Mouse (Mus musculus) MEL (cell line): ENCODE measurements around the gene Accs. TPM values are rescaled to one million over a fixed set of nuclear protein-coding genes. Genes with fewer than 3 reads are reported as not detected.
A peak's percentile ranks its signal among the peaks of the same experiment; 100 is the strongest.

ENCODE experiments used
- DNase-seq: peaks from one replicate; pipeline ENCODE4 v3.0.0; 2011; ENCODE audit warnings: low read depth, low spot score
- H3K27ac ChIP-seq: 2 replicates; pipeline ENCODE4 v1.5.1; 2012; ENCODE audit warnings: low read depth, mild to moderate bottlenecking, control low read depth, low read length, moderate library complexity; ENCODE audit not compliant: control insufficient read depth
- H3K27me3 ChIP-seq, 2 experiments: fragments of 150-350 bp in 1 of 2; sonication (generic) in 1 of 2; 2 replicates each; pipeline ENCODE4 v1.6.1; 2012; ENCODE audit warnings: low read length in 2 of 2, mild to moderate bottlenecking in 2 of 2, improper control_type of control experiment in 1 of 2, moderate library complexity in 1 of 2; ENCODE audit not compliant: insufficient read depth in 2 of 2, control insufficient read depth in 1 of 2
- H3K36me3 ChIP-seq, 2 experiments: 2 replicates each; pipeline ENCODE4 v1.6.1; 2012 to 2014; ENCODE audit warnings: low read length in 2 of 2, improper control_type of control experiment in 1 of 2, inconsistent platforms in 1 of 2, mild to moderate bottlenecking in 1 of 2; ENCODE audit not compliant: insufficient read depth in 2 of 2, control insufficient read depth in 1 of 2
- H3K4me1 ChIP-seq, 2 experiments: fragments of 150-350 bp in 1 of 2; sonication (generic) in 1 of 2; 2 replicates each; pipeline ENCODE4 v1.6.1; 2012; ENCODE audit warnings: low read length in 2 of 2, improper control_type of control experiment in 1 of 2, mild to moderate bottlenecking in 1 of 2; ENCODE audit not compliant: insufficient read depth in 2 of 2, control insufficient read depth in 1 of 2
- H3K4me3 ChIP-seq, 2 experiments: fragments of 150-350 bp in 1 of 2; sonication (generic) in 1 of 2; 2 replicates each; pipeline ENCODE4 v1.5.1; 2012; ENCODE audit warnings: low read depth in 2 of 2, low read length in 2 of 2, mild to moderate bottlenecking in 2 of 2, moderate library complexity in 2 of 2, control low read depth in 1 of 2, improper control_type of control experiment in 1 of 2; ENCODE audit not compliant: control insufficient read depth in 1 of 2, insufficient read depth in 1 of 2
- H3K79me2 ChIP-seq: 2 replicates; pipeline ENCODE4 v1.6.1; 2012; ENCODE audit warnings: mild to moderate bottlenecking, low read length, moderate library complexity; ENCODE audit not compliant: control insufficient read depth, poor library complexity, insufficient read depth
- H3K9ac ChIP-seq: 2 replicates; pipeline ENCODE4 v1.6.1; 2012; ENCODE audit warnings: low read depth, mild to moderate bottlenecking, control low read depth, low read length, moderate library complexity; ENCODE audit not compliant: control insufficient read depth, poor library complexity, severe bottlenecking
- H3K9me3 ChIP-seq: fragments of 150-350 bp; sonication (generic); replicated peaks from 2 replicates; pipeline ENCODE4 v1.6.1; 2012; ENCODE audit warnings: mild to moderate bottlenecking, low read length, improper control_type of control experiment, moderate library complexity; ENCODE audit not compliant: insufficient read depth
- CTCF ChIP-seq, 3 experiments: IDR thresholded peaks in 2 of 3; conservative IDR thresholded peaks in 1 of 3; 2 replicates each; pipeline ENCODE4 v1.5.1; 2011 to 2012; ENCODE audit warnings: low read length in 3 of 3, low read depth in 2 of 3, mild to moderate bottlenecking in 2 of 3, improper control_type of control experiment in 1 of 3, inconsistent platforms in 1 of 3, mixed read lengths in 1 of 3, moderate library complexity in 1 of 3; ENCODE audit not compliant: control insufficient read depth in 1 of 3, insufficient read depth in 1 of 3, poor library complexity in 1 of 3, severe bottlenecking in 1 of 3
- E2F4 ChIP-seq: IDR thresholded peaks from 2 replicates; pipeline ENCODE4 v1.6.1; 2011; ENCODE audit warnings: low read depth, low read length, improper control_type of control experiment, borderline replicate concordance
- EP300 ChIP-seq, 2 experiments: IDR thresholded peaks; 2 replicates each; pipeline ENCODE4 v1.6.1; 2011; ENCODE audit warnings: improper control_type of control experiment in 2 of 2, low read length in 2 of 2, low read depth in 1 of 2, mild to moderate bottlenecking in 1 of 2
- GABPA ChIP-seq: IDR thresholded peaks from 2 replicates; pipeline ENCODE4 v1.6.1; 2012; ENCODE audit warnings: low read depth, mild to moderate bottlenecking, inconsistent platforms, low read length, improper control_type of control experiment, moderate library complexity
- GATA1 ChIP-seq: IDR thresholded peaks from 2 replicates; pipeline ENCODE4 v1.6.1; 2011; ENCODE audit warnings: low read depth, low read length, improper control_type of control experiment
- JUND ChIP-seq: IDR thresholded peaks from 2 replicates; pipeline ENCODE4 v1.6.1; 2011; ENCODE audit warnings: low read depth, mild to moderate bottlenecking, improper control_type of control experiment, low read length
- KAT2A ChIP-seq: conservative IDR thresholded peaks from 2 replicates; pipeline ENCODE4 v1.6.1; 2012; ENCODE audit warnings: low read depth, low read length, improper control_type of control experiment, inconsistent platforms
- MAX ChIP-seq: IDR thresholded peaks from 2 replicates; pipeline ENCODE4 v1.6.1; 2011; ENCODE audit warnings: low read length, improper control_type of control experiment
- MAZ ChIP-seq: IDR thresholded peaks from 2 replicates; pipeline ENCODE4 v1.6.1; 2012; ENCODE audit warnings: low read depth, mild to moderate bottlenecking, inconsistent platforms, low read length, improper control_type of control experiment
- MEF2A ChIP-seq: IDR thresholded peaks from 2 replicates; pipeline ENCODE4 v1.6.1; 2014; ENCODE audit warnings: low read depth, mild to moderate bottlenecking, inconsistent platforms, low read length, improper control_type of control experiment; ENCODE audit not compliant: poor library complexity, insufficient replicate concordance, severe bottlenecking; ENCODE audit errors: extremely low read depth
- MXI1 ChIP-seq: IDR thresholded peaks from 2 replicates; pipeline ENCODE4 v1.6.1; 2011; ENCODE audit warnings: mild to moderate bottlenecking, low read depth, low read length, improper control_type of control experiment
- MYB ChIP-seq: IDR thresholded peaks from 2 replicates; pipeline ENCODE4 v1.6.1; 2011; ENCODE audit warnings: mild to moderate bottlenecking, low read depth, low read length, improper control_type of control experiment
- POLR2AphosphoS2 ChIP-seq: IDR thresholded peaks from 2 replicates; pipeline ENCODE4 v1.6.1; 2011; ENCODE audit warnings: low read length, improper control_type of control experiment
- POLR2AphosphoS5 ChIP-seq: IDR thresholded peaks from 2 replicates; pipeline ENCODE4 v1.6.1; 2012; ENCODE audit warnings: low read depth, borderline replicate concordance, mild to moderate bottlenecking, inconsistent platforms, low read length, moderate library complexity, mixed read lengths
- SMC3 ChIP-seq: IDR thresholded peaks from 2 replicates; pipeline ENCODE4 v1.6.1; 2011; ENCODE audit warnings: low read depth, low read length, improper control_type of control experiment
- TAL1 ChIP-seq: IDR thresholded peaks from 2 replicates; pipeline ENCODE4 v1.6.1; 2012; ENCODE audit warnings: mild to moderate bottlenecking, inconsistent platforms, low read length, moderate library complexity, mixed read lengths
- TCF12 ChIP-seq: IDR thresholded peaks from 2 replicates; pipeline ENCODE4 v1.6.1; 2014; ENCODE audit warnings: low read depth, mild to moderate bottlenecking, inconsistent platforms, low read length, improper control_type of control experiment, moderate library complexity
- UBTF ChIP-seq: IDR thresholded peaks from 2 replicates; pipeline ENCODE4 v1.6.1; 2012; ENCODE audit warnings: low read depth, mild to moderate bottlenecking, inconsistent platforms, low read length, improper control_type of control experiment, moderate library complexity, borderline replicate concordance; ENCODE audit not compliant: insufficient read depth
- USF2 ChIP-seq, 2 experiments: IDR thresholded peaks; 2 replicates each; pipeline ENCODE4 v1.6.1; 2011 to 2012; ENCODE audit warnings: improper control_type of control experiment in 2 of 2, low read length in 2 of 2, borderline replicate concordance in 1 of 2, inconsistent platforms in 1 of 2, low read depth in 1 of 2, mild to moderate bottlenecking in 1 of 2; ENCODE audit not compliant: insufficient read depth in 1 of 2
- ZC3H11A ChIP-seq: IDR thresholded peaks from 2 replicates; pipeline ENCODE4 v1.6.1; 2012; ENCODE audit warnings: low read depth, mild to moderate bottlenecking, inconsistent platforms, low read length, improper control_type of control experiment
- ZKSCAN1 ChIP-seq: IDR thresholded peaks from 2 replicates; pipeline ENCODE4 v1.6.1; 2012; ENCODE audit warnings: low read depth, mild to moderate bottlenecking, inconsistent platforms, low read length, improper control_type of control experiment, moderate library complexity
- ZNF384 ChIP-seq: IDR thresholded peaks from 2 replicates; pipeline ENCODE4 v1.6.1; 2012; ENCODE audit warnings: low read depth, mild to moderate bottlenecking, inconsistent platforms, low read length, improper control_type of control experiment
- polyA plus RNA-seq, 2 experiments: library from polyadenylated mRNA; stranded (reverse) in 1 of 2; unstranded in 1 of 2; fragments of >175 nt in 1 of 2; fragments of >200 nt in 1 of 2; gene quantifications; 2 replicates each; pipeline versions ENCODE4 v1.2.1 to v1.2.4; 2012; ENCODE audit warnings: low replicate concordance in 2 of 2, low read depth in 1 of 2; ENCODE audit not compliant: insufficient read length in 2 of 2, insufficient read depth in 1 of 2, missing spikeins in 1 of 2
- total RNA-seq: library from RNA; depleted of rRNA; stranded (reverse); fragments of 300-350 nt; gene quantifications from 2 replicates; pipeline ENCODE4 v1.2.3, GENCODE M21; 2012

The Accs gene
- total and polyA plus RNA-seq, 3 experiments = 1.0 to 4.5 TPM; not detected in 1

DNA sequence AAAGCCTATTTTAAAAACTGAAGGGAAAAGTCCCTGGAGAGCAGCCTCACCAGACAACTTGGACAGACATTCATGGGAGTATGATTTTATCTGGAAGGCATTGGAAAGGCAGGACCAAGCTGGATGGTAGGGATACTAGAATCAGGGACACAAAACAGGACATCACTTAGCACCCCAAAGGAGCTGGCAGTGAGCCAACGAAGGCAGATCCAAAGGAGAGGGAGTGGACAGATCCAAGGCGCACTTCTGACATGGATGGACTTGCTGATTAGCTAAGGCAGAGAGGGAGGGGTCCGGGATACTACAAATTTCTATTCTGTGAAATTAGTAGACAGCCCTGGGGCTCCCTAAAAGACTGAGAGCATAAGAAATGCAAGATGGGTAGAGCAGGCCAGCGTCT, 44.2 kb downstream of the Accs start:
- Histone ChIP-seq H3K27me3 (no peaks in the 10 kb centered on the region), H3K27ac (no peak overlapping the region), H3K4me1 (peaks cover 5 to 9% of the 10 kb centered on the region in 2 experiments), H3K79me2 (no peaks in the 10 kb centered on the region)
- TF ChIP-seq CTCF (IDR thresholded peaks at IDR 0.05 in 2 of 3, conservative IDR thresholded peaks at IDR 0.05 in 1 of 3; ENCODE audit: control insufficient read depth in 1 of 3, insufficient read depth in 1 of 3, low read depth in 2 of 3, low read length in 3 of 3, poor library complexity in 1 of 3, severe bottlenecking in 1 of 3) (no peak), ZC3H11A (no peak), MYB (no peak), MAX (no peak), POLR2AphosphoS5 (no peak), GATA1 (no peak), EP300 (IDR thresholded peaks at IDR 0.05; ENCODE audit: low read depth in 1 of 2, low read length in 2 of 2) (no peak), USF2 (IDR thresholded peaks at IDR 0.05; ENCODE audit: borderline replicate concordance in 1 of 2, insufficient read depth in 1 of 2, low read depth in 1 of 2, low read length in 2 of 2) (no peak), KAT2A (no peak)
- TF ChIP-seq, all 39 proteins: peak for 0
- no peak for DNase-seq
- Histone ChIP-seq H3K4me3 (no peak overlapping the region), H3K9ac (no peak overlapping the region), H3K9me3 (no peaks in the 10 kb centered on the region), H3K36me3 (peaks cover 3 to 13% of the 10 kb centered on the region in 2 experiments; a peak in 3 of 4 replicates)

DNA sequence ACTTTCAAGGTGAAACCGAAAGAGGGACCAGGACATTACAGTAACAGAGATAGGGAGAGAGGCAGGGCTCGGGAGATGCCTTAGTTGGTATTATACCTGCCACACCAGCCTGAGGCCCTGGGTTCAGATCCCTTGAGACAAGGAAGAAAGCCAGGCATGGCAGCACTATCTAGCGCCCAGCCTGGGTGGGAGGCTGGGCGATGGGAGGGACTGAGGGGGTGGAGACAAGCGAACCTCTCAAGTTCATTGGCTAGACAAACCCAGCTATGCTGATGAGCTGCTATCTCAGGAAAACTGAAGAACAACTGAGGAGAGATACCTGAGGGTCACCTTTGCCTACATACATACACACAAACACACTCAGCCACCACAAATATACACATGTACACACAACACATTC, 44.7 kb downstream of the Accs start:
- Histone ChIP-seq H3K79me2 (no peaks in the 10 kb centered on the region), H3K4me1 (peaks cover 5 to 9% of the 10 kb centered on the region in 2 experiments), H3K27ac (no peak overlapping the region), H3K27me3 (no peaks in the 10 kb centered on the region), H3K9me3 (no peaks in the 10 kb centered on the region), H3K4me3 (no peak overlapping the region), H3K36me3 (peaks cover 3 to 13% of the 10 kb centered on the region in 2 experiments; a peak in 3 of 4 replicates), H3K9ac (no peak overlapping the region)
- peak; percentile 54 for DNase-seq
- TF ChIP-seq GATA1 (0 out of 2 replicates have a peak, but pooled peaks have one; percentile 4), MEF2A (no peak)

DNA sequence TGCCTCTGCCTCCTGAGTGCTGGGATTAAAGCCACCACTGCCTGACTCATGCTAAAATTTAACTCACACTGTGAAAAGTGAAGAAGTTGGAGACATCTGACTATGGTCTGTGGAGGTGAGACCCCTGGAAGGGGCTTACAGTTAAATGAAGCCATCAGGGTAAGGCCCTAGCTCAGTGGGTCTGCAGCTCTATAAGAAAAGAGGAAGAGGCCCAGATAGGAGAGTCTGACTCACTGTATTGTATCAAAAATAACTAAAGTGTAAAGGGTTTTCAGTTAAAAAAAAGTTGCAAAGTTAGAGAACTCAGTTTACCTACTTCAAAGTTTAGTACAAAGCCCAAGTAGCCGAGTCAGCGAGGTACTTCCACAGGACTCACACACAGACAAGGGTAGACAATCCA, 46.8 kb downstream of the Accs start:
- H3K9ac ChIP-seq = no peak overlapping the region
- no peaks in the 10 kb centered on the region for H3K9me3 ChIP-seq
- DNase-seq = peak; percentile 62
- H3K79me2 ChIP-seq = no peaks in the 10 kb centered on the region
- peaks cover 5 to 9% of the 10 kb centered on the region in 2 experiments for H3K4me1 ChIP-seq
- TF ChIP-seq TAL1 (no peak), TCF12 (no peak), GABPA (no peak), ZC3H11A (no peak), ZKSCAN1 (no peak), ZNF384 (peak; percentile 72), GATA1 (peak; percentile 40; the same call in 1 of the 2 replicates), SMC3 (no peak), EP300 (IDR thresholded peaks at IDR 0.05; ENCODE audit: low read depth in 1 of 2, low read length in 2 of 2) (peak in 1 of 2 experiments; percentile 80; a peak in 2 of 4 replicates), POLR2AphosphoS2 (no peak), MAZ (no peak), E2F4 (no peak), UBTF (no peak), MXI1 (no peak), JUND (0 out of 2 replicates have a peak, but pooled peaks have one; percentile 34), POLR2AphosphoS5 (no peak), USF2 (IDR thresholded peaks at IDR 0.05; ENCODE audit: borderline replicate concordance in 1 of 2, insufficient read depth in 1 of 2, low read depth in 1 of 2, low read length in 2 of 2) (no peak), MAX (no peak)
- H3K36me3 ChIP-seq = peaks cover 2 to 13% of the 10 kb centered on the region in 2 experiments; a peak in 3 of 4 replicates
- H3K27ac ChIP-seq = peak overlapping the region; percentile 53; the same call in 1 of the 2 replicates
- H3K4me3 ChIP-seq = no peak overlapping the region
- no peaks in the 10 kb centered on the region for H3K27me3 ChIP-seq
